In the genomic region with DNA sequence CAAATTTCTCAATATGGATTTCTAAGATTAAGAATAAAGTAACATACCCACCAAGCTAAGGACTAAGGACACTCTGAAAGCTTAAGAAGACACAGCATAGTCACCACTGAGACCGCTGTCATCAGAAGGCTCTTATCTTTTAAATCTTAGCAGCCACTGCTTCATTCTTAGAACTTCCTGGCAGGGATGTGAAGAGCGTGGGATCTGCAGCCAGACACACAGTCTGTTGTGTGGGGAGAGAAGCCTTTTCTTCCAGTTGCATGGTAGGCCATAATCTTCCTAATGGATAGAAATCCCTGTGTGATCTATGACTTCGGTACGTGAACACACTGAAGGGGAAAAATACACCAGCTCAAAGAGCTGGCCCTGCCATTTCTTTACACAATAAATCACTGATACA, we compare ENCODE assay signal across 27 mouse cellular contexts.
A peak's percentile ranks its signal among the peaks of the same experiment; 100 is the strongest.
DNase-seq lines count a peak whose midpoint lies in the region; ATAC-seq and TF ChIP-seq lines count a peak whose summit lies in the region.
"Had no signal": no experiment of that assay in that cellular context is flagged by ENCODE, and none has a peak within 500 bp of the region (broad histone marks: within the 10 kb centered on the region; RNA-seq: fewer than 3 reads in every experiment).

No protein-coding gene starts in this region.

- 43% methylated on average over 4 of the region's 4 CpGs for WGBS in forebrain, embryonic 12.5 days

- peak overlapping the region; percentile 71 for H3K27ac ChIP-seq in layer of hippocampus, adult 2 months
- H3K27ac ChIP-seq in forebrain, embryonic 12.5 days, result no peak overlapping the region
- no peak overlapping the region for H3K27ac ChIP-seq in gastrocnemius, adult 2 months
- H3K27ac ChIP-seq: hindbrain, embryonic 10.5 days; hindbrain, embryonic 15.5 days; limb, embryonic 13.5 days; lung, embryonic 15.5 days; midbrain, embryonic 10.5 days had no signal

- no peak for TF ChIP-seq POLR2A in brain, embryonic 14.5 days (IDR thresholded peaks at IDR 0.05; ENCODE audit: borderline replicate concordance, extremely low read depth, insufficient read depth, insufficient read length, poor library complexity, severe bottlenecking)

- H3K36me3 ChIP-seq in forebrain, embryonic 12.5 days (replicated peaks), result no peaks in the 10 kb centered on the region
- H3K36me3 ChIP-seq: hindbrain, embryonic 10.5 days; hindbrain, embryonic 15.5 days; limb, embryonic 13.5 days; lung, embryonic 15.5 days; midbrain, embryonic 10.5 days had no signal

- no peaks in the 10 kb centered on the region for H3K9me3 ChIP-seq in forebrain, embryonic 12.5 days
- H3K9me3 ChIP-seq: hindbrain, embryonic 10.5 days; hindbrain, embryonic 15.5 days; lung, embryonic 15.5 days; midbrain, embryonic 10.5 days had no signal

- H3K27me3 ChIP-seq in forebrain, embryonic 12.5 days, result no peaks in the 10 kb centered on the region
- H3K27me3 ChIP-seq: hindbrain, embryonic 15.5 days; limb, embryonic 13.5 days; lung, embryonic 15.5 days had no signal

- no peak overlapping the region for H3K9ac ChIP-seq in forebrain, embryonic 12.5 days
- H3K9ac ChIP-seq: hindbrain, embryonic 15.5 days; limb, embryonic 13.5 days; lung, embryonic 15.5 days had no signal

- no peak for TF ChIP-seq CTCF in layer of hippocampus, adult 2 months (conservative IDR thresholded peaks at IDR 0.05)
- TF ChIP-seq CTCF in brain, embryonic 14.5 days (IDR thresholded peaks at IDR 0.05; ENCODE audit: borderline replicate concordance, extremely low read depth, insufficient read depth, insufficient read length), result no peak
- no peak for TF ChIP-seq CTCF in gastrocnemius, adult 2 months (IDR thresholded peaks at IDR 0.05)

- intact Hi-C loops in left cerebral cortex, postnatal 36 days (cut with DNase I), result no loop called here
- intact Hi-C loops in gastrocnemius, adult 2 months (cut with DNase I), result no loop called here

- no peak for DNase-seq in layer of hippocampus, adult 2 months (ENCODE audit: low spot score in 2 of 2)
- DNase-seq in layer of hippocampus, postnatal 10 days (ENCODE audit: low spot score in 2 of 2), result no peak
- DNase-seq in brain, adult 2 months (ENCODE audit: low read depth, low spot score), result peak; percentile 85
- peak; percentile 19 for DNase-seq in brain, embryonic 14.5 days (ENCODE audit: low read depth)
- peak; percentile 44 to 58 for DNase-seq in left cerebral cortex, postnatal 36 days (ENCODE audit: low spot score in 2 of 2)
- DNase-seq in gastrocnemius, adult 2 months, result no peak
- DNase-seq: adrenal gland, postnatal 36 days; B cell, adult 2 months; cerebellum, adult 8-10 months; cerebellum, postnatal 36 days; gastrocnemius, postnatal 36 days; heart, postnatal 14 days; kidney, adult 11 months; kidney, postnatal 25 days; spleen, adult 18-20 months; thymus, adult 2 months; thymus, postnatal 36 days had no signal

- no peak overlapping the region for H3K4me2 ChIP-seq in forebrain, embryonic 12.5 days
- H3K4me2 ChIP-seq: hindbrain, embryonic 15.5 days; limb, embryonic 13.5 days; liver, embryonic 11.5 days; lung, embryonic 15.5 days had no signal

- no peaks in the 10 kb centered on the region for H3K4me1 ChIP-seq in forebrain, embryonic 12.5 days
- H3K4me1 ChIP-seq: hindbrain, embryonic 10.5 days; hindbrain, embryonic 15.5 days; limb, embryonic 13.5 days; lung, embryonic 15.5 days; midbrain, embryonic 10.5 days had no signal

- ATAC-seq in forebrain, embryonic 12.5 days (ENCODE audit: low FRiP score), result no peak
- ATAC-seq: forebrain, embryonic 14.5 days; inflammation-experienced regulatory T-cells, adult 6 months; midbrain, embryonic 16.5 days had no signal

- no peak overlapping the region for H3K4me3 ChIP-seq in layer of hippocampus, adult 2 months
- no peak overlapping the region for H3K4me3 ChIP-seq in forebrain, embryonic 12.5 days (replicated peaks)
- H3K4me3 ChIP-seq in gastrocnemius, adult 2 months, result no peak overlapping the region
- H3K4me3 ChIP-seq: hindbrain, embryonic 10.5 days; hindbrain, embryonic 15.5 days; limb, embryonic 13.5 days; lung, embryonic 15.5 days; midbrain, embryonic 10.5 days had no signal

Comparison
In these comparisons a context has a peak if more than half of its experiments do, and no peak if none do; other contexts are left out.
1. DNase-seq: peak in brain, adult 2 months (single experiment), brain, embryonic 14.5 days (single experiment) and left cerebral cortex, postnatal 36 days (2 of 2); none in layer of hippocampus, adult 2 months (0 of 2), layer of hippocampus, postnatal 10 days (0 of 2) and gastrocnemius, adult 2 months (single experiment).